In the genomic region with DNA sequence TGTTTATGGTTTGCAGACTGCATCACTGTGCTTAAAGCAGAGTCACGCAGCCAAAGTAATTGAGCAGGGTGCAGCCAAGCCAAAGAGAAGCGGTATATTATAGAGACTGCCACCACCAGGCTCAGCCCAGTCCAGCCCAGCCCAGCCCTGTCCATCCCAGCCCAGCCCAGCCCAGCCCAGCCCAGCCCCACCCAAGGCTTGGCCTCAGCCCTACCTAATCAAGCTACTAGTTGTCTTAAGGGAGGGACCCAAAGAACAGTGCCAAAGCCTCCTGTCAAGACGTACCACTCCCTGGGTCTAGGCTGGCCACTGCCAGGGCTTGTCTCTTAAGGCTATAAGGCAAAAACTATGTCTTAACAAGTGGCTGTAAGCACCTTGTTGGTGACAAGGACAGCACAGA, we compare ENCODE assay signal across 25 mouse cellular contexts.
DNase-seq lines count a peak whose midpoint lies in the region; ATAC-seq and TF ChIP-seq lines count a peak whose summit lies in the region.
"Had no signal": no experiment of that assay in that cellular context is flagged by ENCODE, and none has a peak within 500 bp of the region (broad histone marks: within the 10 kb centered on the region; RNA-seq: fewer than 3 reads in every experiment).

No protein-coding gene starts in this region.

- peak; percentile 57; the same call in 1 of the 2 replicates for ATAC-seq in intestine, postnatal 0 days
- peak; percentile 89 for ATAC-seq in liver, embryonic 16.5 days (ENCODE audit: low read depth)
- peak; percentile 96 for ATAC-seq in stomach, postnatal 0 days (ENCODE audit: low FRiP score, low TSS enrichment)
- ATAC-seq: forebrain, embryonic 15.5 days; inflammation-experienced regulatory T-cells, adult 6 months; lung, postnatal 0 days; midbrain, embryonic 16.5 days; Patski had no signal

- WGBS in intestine, postnatal 0 days, result 54% methylated on average over 3 of the region's 3 CpGs
- WGBS in liver, embryonic 16.5 days (ENCODE audit: insufficient replicate concordance), result 69% methylated on average over 3 of the region's 3 CpGs
- WGBS in stomach, postnatal 0 days, result 58% methylated on average over 3 of the region's 3 CpGs

- no peak overlapping the region for H3K27ac ChIP-seq in intestine, postnatal 0 days (ENCODE audit: low read depth, low read length)
- H3K27ac ChIP-seq in liver, embryonic 16.5 days (ENCODE audit: low read length), result no peak overlapping the region
- peak overlapping the region; percentile 56; the same call in 1 of the 2 replicates for H3K27ac ChIP-seq in stomach, postnatal 0 days (replicated peaks)
- H3K27ac ChIP-seq: embryonic facial prominence, embryonic 10.5 days; forebrain, embryonic 15.5 days; heart, embryonic 10.5 days; hindbrain, embryonic 12.5 days; kidney, embryonic 15.5 days; limb, embryonic 15.5 days had no signal

- no peak for TF ChIP-seq CTCF in intestine, postnatal 0 days (IDR thresholded peaks at IDR 0.05; ENCODE audit: low read depth)
- TF ChIP-seq CTCF in stomach, postnatal 0 days (IDR thresholded peaks at IDR 0.05; ENCODE audit: low read depth), result no peak

- H3K9ac ChIP-seq in intestine, postnatal 0 days (ENCODE audit: low read depth, low read length), result no peak overlapping the region
- H3K9ac ChIP-seq in liver, embryonic 16.5 days (ENCODE audit: low read depth, low read length), result no peak overlapping the region
- no peak overlapping the region for H3K9ac ChIP-seq in stomach, postnatal 0 days (ENCODE audit: low read length)
- H3K9ac ChIP-seq: forebrain, embryonic 15.5 days; hindbrain, embryonic 12.5 days; kidney, embryonic 15.5 days; limb, embryonic 15.5 days had no signal

- no peak overlapping the region for H3K4me2 ChIP-seq in intestine, postnatal 0 days (replicated peaks; ENCODE audit: low read depth)
- peak overlapping the region; percentile 10; the same call in 1 of the 2 replicates for H3K4me2 ChIP-seq in liver, embryonic 16.5 days (ENCODE audit: low read depth, low read length)
- no peak overlapping the region for H3K4me2 ChIP-seq in stomach, postnatal 0 days (replicated peaks; ENCODE audit: low read depth)
- H3K4me2 ChIP-seq: forebrain, embryonic 15.5 days; hindbrain, embryonic 12.5 days; kidney, embryonic 15.5 days; limb, embryonic 15.5 days had no signal

- no peak overlapping the region for H3K4me3 ChIP-seq in intestine, postnatal 0 days (ENCODE audit: low read depth, low read length)
- no peak overlapping the region for H3K4me3 ChIP-seq in liver, embryonic 16.5 days (ENCODE audit: low read depth, low read length)
- no peak overlapping the region for H3K4me3 ChIP-seq in stomach, postnatal 0 days (ENCODE audit: low read depth, low read length)
- H3K4me3 ChIP-seq: embryonic facial prominence, embryonic 10.5 days; forebrain, embryonic 15.5 days; heart, embryonic 10.5 days; hindbrain, embryonic 12.5 days; kidney, embryonic 15.5 days; limb, embryonic 15.5 days had no signal

- DNase-seq in spleen, postnatal 36 days (ENCODE audit: low spot score in 2 of 2), result peak; percentile 5 to 30
- no peak for DNase-seq in spleen, adult 18-20 months
- DNase-seq in stomach, postnatal 0 days (ENCODE audit: low spot score), result peak; percentile 82
- no peak for DNase-seq in ovary, postnatal 36 days (ENCODE audit: low spot score)
- no peak for DNase-seq in layer of hippocampus, postnatal 10 days (ENCODE audit: low spot score in 2 of 2)
- no peak for DNase-seq in adrenal gland, postnatal 14 days
- DNase-seq: adrenal gland, adult 8-10 months; cerebellum, adult 11 months; cerebellum, postnatal 36 days; gastrocnemius, postnatal 25 days; heart, postnatal 10 days; right cerebral cortex, postnatal 25 days; thymus, adult 2 months had no signal

- H3K36me3 ChIP-seq in intestine, postnatal 0 days (ENCODE audit: control insufficient read depth, insufficient read depth), result no peaks in the 10 kb centered on the region
- no peaks in the 10 kb centered on the region for H3K36me3 ChIP-seq in liver, embryonic 16.5 days (ENCODE audit: control insufficient read depth, insufficient read depth)
- no peaks in the 10 kb centered on the region for H3K36me3 ChIP-seq in stomach, postnatal 0 days (ENCODE audit: control insufficient read depth, insufficient read depth, low read length)
- H3K36me3 ChIP-seq: embryonic facial prominence, embryonic 10.5 days; forebrain, embryonic 15.5 days; heart, embryonic 10.5 days; hindbrain, embryonic 12.5 days; kidney, embryonic 15.5 days; limb, embryonic 15.5 days had no signal

- TF ChIP-seq EP300 in stomach, postnatal 0 days (optimal IDR thresholded peaks at IDR 0.05), result no peak

- no peaks in the 10 kb centered on the region for H3K27me3 ChIP-seq in intestine, postnatal 0 days (replicated peaks; ENCODE audit: control insufficient read depth, insufficient read depth, low read length)
- H3K27me3 ChIP-seq in liver, embryonic 16.5 days (ENCODE audit: control insufficient read depth, insufficient read depth, low read depth, low read length), result no peaks in the 10 kb centered on the region
- no peaks in the 10 kb centered on the region for H3K27me3 ChIP-seq in stomach, postnatal 0 days (ENCODE audit: control insufficient read depth, insufficient read depth, low read length)
- H3K27me3 ChIP-seq: forebrain, embryonic 15.5 days; hindbrain, embryonic 12.5 days; kidney, embryonic 15.5 days; limb, embryonic 15.5 days; Patski had no signal

- H3K9me3 ChIP-seq in intestine, postnatal 0 days (ENCODE audit: control insufficient read depth), result no peaks in the 10 kb centered on the region
- no peaks in the 10 kb centered on the region for H3K9me3 ChIP-seq in liver, embryonic 16.5 days (replicated peaks; ENCODE audit: control insufficient read depth, low read length)
- H3K9me3 ChIP-seq in stomach, postnatal 0 days (ENCODE audit: control insufficient read depth, low read length), result no peaks in the 10 kb centered on the region
- H3K9me3 ChIP-seq: embryonic facial prominence, embryonic 10.5 days; forebrain, embryonic 15.5 days; heart, embryonic 10.5 days; hindbrain, embryonic 12.5 days; kidney, embryonic 15.5 days; limb, embryonic 15.5 days had no signal

- no peaks in the 10 kb centered on the region for H3K4me1 ChIP-seq in intestine, postnatal 0 days (replicated peaks; ENCODE audit: control insufficient read depth, insufficient read depth, low read length)
- H3K4me1 ChIP-seq in liver, embryonic 16.5 days (ENCODE audit: control insufficient read depth, low read depth, low read length), result peaks cover 10% of the 10 kb centered on the region
- H3K4me1 ChIP-seq in stomach, postnatal 0 days (replicated peaks; ENCODE audit: control insufficient read depth, insufficient read depth), result no peaks in the 10 kb centered on the region
- H3K4me1 ChIP-seq: forebrain, embryonic 15.5 days; heart, embryonic 10.5 days; hindbrain, embryonic 12.5 days; kidney, embryonic 15.5 days; limb, embryonic 15.5 days had no signal

Comparison
In these comparisons a context has a peak if more than half of its experiments do, and no peak if none do; other contexts are left out.
1. DNase-seq: peak in spleen, postnatal 36 days (2 of 2) and stomach, postnatal 0 days (single experiment); none in spleen, adult 18-20 months (0 of 2), ovary, postnatal 36 days (single experiment), layer of hippocampus, postnatal 10 days (0 of 2) and adrenal gland, postnatal 14 days (single experiment).
2. Peak in every context shown above with its lines, with median percentiles within 50 percentile points of each other: ATAC-seq.